Mouse (Mus musculus) limb, embryonic 15.5 days (tissue): ENCODE measurements around the gene Soat2. TPM values are rescaled to one million over a fixed set of nuclear protein-coding genes. Genes with fewer than 3 reads are reported as not detected.

ENCODE experiments used
- polyA plus RNA-seq: library from polyadenylated mRNA; unstranded; fragments of >200 nt; fragmentation: Nextera tagmentation; extraction: Ambion mirVana; gene quantifications from 2 replicates; pipeline ENCODE4 v1.2.1, GENCODE M21; 2015

Gene Soat2
- polyA plus RNA-seq, 1 experiment from 2014 or later = 0.81 TPM

Other genes starting within 250 kb of the Soat2 start
- 557 and 616 TPM in 2 replicates for gene Krt4, start 225.8 kb upstream of the Soat2 start, polyA plus RNA-seq
- 1.2 and 1.3 TPM in 2 replicates for gene Krt79, start 210.2 kb upstream of the Soat2 start, polyA plus RNA-seq
- 13.3 and 15.6 TPM in 2 replicates for gene Krt78, start 196.2 kb upstream of the Soat2 start, polyA plus RNA-seq
- 70.8 and 75.5 TPM in 2 replicates for gene Krt8, start 146.0 kb upstream of the Soat2 start, polyA plus RNA-seq
- gene Krt18, start 122.3 kb upstream of the Soat2 start, polyA plus RNA-seq = 39.0 and 44.4 TPM in 2 replicates
- 103 and 111 TPM in 2 replicates for gene Eif4b, start 76.8 kb upstream of the Soat2 start, polyA plus RNA-seq
- 47.5 and 48.6 TPM in 2 replicates for gene Tns2, start 50.1 kb upstream of the Soat2 start, polyA plus RNA-seq
- gene Spryd3, start 14.3 kb upstream of the Soat2 start, polyA plus RNA-seq = 33.4 and 35.4 TPM in 2 replicates
- gene Igfbp6, start 6.2 kb upstream of the Soat2 start, polyA plus RNA-seq = 17.5 and 24.6 TPM in 2 replicates
- gene Zfp740, start 52.7 kb downstream of the Soat2 start, polyA plus RNA-seq = 51.9 and 59.9 TPM in 2 replicates
- 80.3 and 81.8 TPM in 2 replicates for gene Csad, start 54.2 kb downstream of the Soat2 start, polyA plus RNA-seq
- 6.3 and 6.6 TPM in 2 replicates for gene Itgb7, start 81.4 kb downstream of the Soat2 start, polyA plus RNA-seq
- 120 and 128 TPM in 2 replicates for gene Rarg, start 107.0 kb downstream of the Soat2 start, polyA plus RNA-seq
- 0.79 and 0.83 TPM in 2 replicates for gene Gm9918, start 120.0 kb downstream of the Soat2 start, polyA plus RNA-seq
- gene Mfsd5, start 128.9 kb downstream of the Soat2 start, polyA plus RNA-seq = 100.0 and 103 TPM in 2 replicates
- 17.7 and 19.5 TPM in 2 replicates for gene Espl1, start 145.7 kb downstream of the Soat2 start, polyA plus RNA-seq
- 314 and 380 TPM in 2 replicates for gene Pfdn5, start 175.6 kb downstream of the Soat2 start, polyA plus RNA-seq
- gene Myg1, start 181.2 kb downstream of the Soat2 start, polyA plus RNA-seq = 81.8 and 86.3 TPM in 2 replicates
- 61.3 and 62.0 TPM in 2 replicates for gene Aaas, start 200.2 kb downstream of the Soat2 start, polyA plus RNA-seq
- gene Sp7, start 216.7 kb downstream of the Soat2 start, polyA plus RNA-seq = 12.6 and 18.1 TPM in 2 replicates